Mouse (Mus musculus): ENCODE data around the gene Xlr5c. TPM values are rescaled to one million over a fixed set of nuclear protein-coding genes. Genes with fewer than 3 reads are reported as not detected.
"Not testable (repeated sequence)": the region's sequence is repeated elsewhere in the genome, so short reads cannot be mapped to it uniquely, and the experiment has no call there.

The Xlr5c gene
- total and polyA plus RNA-seq, 2 experiments from 2014 or later: not detected

- H3K27ac ChIP-seq (ENCODE audit: low read depth, low read length): no peak overlapping the region
These were observed 28.3 kb upstream of the Xlr5c start for GRCm38 (mm10) chrX:73321029-73321428.

DNA sequence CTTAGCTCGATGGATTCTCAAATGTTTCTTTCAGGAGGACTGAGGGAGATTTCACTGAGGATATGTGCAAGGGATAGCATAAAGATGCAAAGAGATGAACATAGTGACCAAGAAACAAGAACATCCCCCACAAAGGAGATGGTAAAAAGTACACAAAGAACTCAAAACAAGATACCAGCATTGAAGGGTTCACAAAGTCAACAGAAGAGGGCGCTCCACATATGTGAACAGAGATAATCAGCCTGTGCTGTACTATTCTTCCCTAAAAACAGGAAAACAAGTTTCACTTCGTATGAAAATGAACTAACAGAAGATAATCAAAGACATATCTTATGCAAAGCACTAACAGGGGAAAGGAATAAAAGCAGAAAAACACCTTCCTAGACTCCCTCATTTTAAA lies 19.7 kb upstream of the Xlr5c start:
- WGBS: 36% methylated on average over 3 of the region's 3 CpGs
- no peaks in the 10 kb centered on the region for H3K36me3 ChIP-seq (ENCODE audit: insufficient read depth)
- no peak overlapping the region for H3K4me2 ChIP-seq (ENCODE audit: low read depth)
- no peaks in the 10 kb centered on the region for H3K9me3 ChIP-seq (ENCODE audit: low read length)
- no peak overlapping the region for H3K4me3 ChIP-seq (ENCODE audit: low read depth, low read length)
- TF ChIP-seq CTCF (IDR thresholded peaks at IDR 0.05; ENCODE audit: low read depth): peak; percentile 58
- H3K4me1 ChIP-seq (ENCODE audit: insufficient read depth): no peaks in the 10 kb centered on the region
- no peaks in the 10 kb centered on the region for H3K27me3 ChIP-seq (ENCODE audit: insufficient read depth, low read length)
- H3K9ac ChIP-seq: no peak overlapping the region
- peak; percentile 34 for DNase-seq
- ATAC-seq: 0 out of 2 replicates have a peak, but pooled peaks have one; percentile 29
- H3K27ac ChIP-seq (ENCODE audit: low read depth, low read length): no peak overlapping the region

More at GRCm38 (mm10) chrX:73321029-73321428, 28.3 kb upstream of the Xlr5c start:
- no peak for TF ChIP-seq CTCF (IDR thresholded peaks at IDR 0.05; ENCODE audit: low read depth)
- Histone ChIP-seq H3K27me3 (ENCODE audit: insufficient read depth, low read length) (no peaks in the 10 kb centered on the region), H3K9me3 (ENCODE audit: low read length) (no peaks in the 10 kb centered on the region), H3K4me1 (ENCODE audit: insufficient read depth) (no peaks in the 10 kb centered on the region), H3K4me3 (ENCODE audit: low read depth, low read length) (no peak overlapping the region), H3K4me2 (ENCODE audit: low read depth) (no peak overlapping the region), H3K36me3 (ENCODE audit: insufficient read depth) (no peaks in the 10 kb centered on the region), H3K9ac (no peak overlapping the region)
- ATAC-seq: no peak
- no peak for DNase-seq
- 80% methylated on average over 3 of the region's 3 CpGs for whole genome bisulfite sequencing

DNA sequence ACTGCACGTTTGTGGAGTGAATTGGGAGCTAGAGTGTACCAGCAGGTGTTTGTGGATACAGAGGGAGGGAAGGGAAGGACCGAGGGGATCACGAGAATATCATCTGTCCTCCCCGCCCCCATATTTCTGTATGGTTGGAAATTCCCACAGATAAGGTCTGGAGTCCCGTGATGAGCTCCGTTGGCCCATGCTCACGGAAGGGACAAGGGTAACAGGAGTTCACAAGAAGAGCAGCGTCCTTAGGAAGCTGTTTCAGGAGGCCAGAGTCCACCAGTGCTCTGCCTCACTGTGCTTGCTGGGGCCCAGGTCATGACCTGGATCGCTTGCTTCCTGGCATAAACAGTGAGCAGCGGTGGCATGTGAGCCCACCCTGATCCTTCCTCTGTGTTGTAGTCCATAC lies 3.0 kb upstream of the Xlr5c start:
- H3K9me3 ChIP-seq (ENCODE audit: low read length); H3K4me3 ChIP-seq (ENCODE audit: low read depth, low read length); H3K4me1 ChIP-seq (ENCODE audit: insufficient read depth); H3K36me3 ChIP-seq (ENCODE audit: insufficient read depth); DNase-seq; H3K27me3 ChIP-seq (ENCODE audit: insufficient read depth, low read length); H3K9ac ChIP-seq; H3K27ac ChIP-seq (ENCODE audit: low read depth, low read length); H3K4me2 ChIP-seq (ENCODE audit: low read depth); ATAC-seq: not testable (repeated sequence)
- 79% methylated on average over 8 of the region's 10 CpGs for WGBS

GRCm38 (mm10) chrX:73265270-73265669 lies 27.5 kb downstream of the Xlr5c start, which contains the start of gene Xlr3c:
Xlr3c (minus strand) TSS chrX:73265390.
- H3K4me1 ChIP-seq (ENCODE audit: insufficient read depth); H3K27ac ChIP-seq (ENCODE audit: low read depth, low read length); H3K9me3 ChIP-seq (ENCODE audit: low read length); H3K36me3 ChIP-seq (ENCODE audit: insufficient read depth); H3K4me2 ChIP-seq (ENCODE audit: low read depth); H3K4me3 ChIP-seq (ENCODE audit: low read depth, low read length); DNase-seq; ATAC-seq; H3K9ac ChIP-seq; H3K27me3 ChIP-seq (ENCODE audit: insufficient read depth, low read length): not testable (repeated sequence)
- 91% methylated on average over 14 of the region's 14 CpGs for WGBS

- H3K4me2 ChIP-seq (ENCODE audit: low read depth); DNase-seq; H3K4me1 ChIP-seq (ENCODE audit: insufficient read depth); ATAC-seq; H3K36me3 ChIP-seq (ENCODE audit: insufficient read depth); H3K4me3 ChIP-seq (ENCODE audit: low read depth, low read length); H3K27me3 ChIP-seq (ENCODE audit: insufficient read depth, low read length); H3K9ac ChIP-seq; H3K27ac ChIP-seq (ENCODE audit: low read depth, low read length); H3K9me3 ChIP-seq (ENCODE audit: low read length): not testable (repeated sequence)
- 97% methylated on average over 1 of the region's 2 CpGs for WGBS
These were observed 30.3 kb downstream of the Xlr5c start for GRCm38 (mm10) chrX:73262428-73262827.

DNA sequence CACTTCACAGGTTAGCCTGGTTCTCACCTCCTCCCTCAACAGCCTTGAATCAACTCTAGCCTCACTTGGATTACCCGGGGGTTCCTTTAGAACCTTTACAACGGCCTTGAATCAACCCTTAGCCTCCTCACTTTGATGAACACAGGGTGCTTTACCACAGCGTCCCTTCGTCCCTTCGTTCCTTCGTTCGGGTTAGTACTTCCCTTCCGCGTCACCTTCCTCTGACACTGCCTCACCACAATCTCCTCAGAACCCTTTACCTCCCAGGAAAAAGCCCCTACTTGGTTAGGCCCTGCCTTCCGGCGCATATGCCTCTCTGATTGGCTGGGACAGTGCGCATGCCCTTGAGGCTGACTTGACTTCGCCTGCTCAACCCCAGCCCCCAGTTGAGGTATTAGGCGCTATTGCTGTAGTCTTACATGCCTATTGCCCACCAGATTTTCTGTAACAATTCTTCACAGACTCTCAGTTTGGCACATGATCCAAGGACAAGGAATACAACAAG lies 49.9 kb downstream of the Xlr5c start, which contains the start of gene Xlr4c:
Xlr4c (minus strand) TSS at position 310 of the 505 bp plus-strand sequence.
- H3K4me2 ChIP-seq (ENCODE audit: low read depth); H3K36me3 ChIP-seq (ENCODE audit: insufficient read depth); H3K27me3 ChIP-seq (ENCODE audit: insufficient read depth, low read length); ATAC-seq; H3K27ac ChIP-seq (ENCODE audit: low read depth, low read length); H3K9me3 ChIP-seq (ENCODE audit: low read length); H3K4me3 ChIP-seq (ENCODE audit: low read depth, low read length); H3K9ac ChIP-seq; H3K4me1 ChIP-seq (ENCODE audit: insufficient read depth); DNase-seq: not testable (repeated sequence)
- WGBS: 91% methylated on average over 13 of the region's 14 CpGs

Other genes starting within 250 kb of the Xlr5c start
- gene Pnma3, start 228.2 kb downstream of the Xlr5c start, total RNA-seq (2014; rRNA removed): 15.0 and 19.8 TPM in 2 replicates
- gene Pnma3, start 228.2 kb downstream of the Xlr5c start, polyA plus RNA-seq (2015; fragmentation: Nextera tagmentation; extraction: Ambion mirVana): 2.4 and 3.4 TPM in 2 replicates
- not detected in 2 replicates for gene Xlr4a, start 210.5 kb downstream of the Xlr5c start, total RNA-seq (2014; rRNA removed)
- gene Xlr4a, start 210.5 kb downstream of the Xlr5c start, polyA plus RNA-seq (2015; fragmentation: Nextera tagmentation; extraction: Ambion mirVana): 0.54 TPM in 1 of 2 replicates, not detected in the other
- gene Xlr3a, start 195.9 kb downstream of the Xlr5c start, total RNA-seq (2014; rRNA removed): 2.3 and 2.7 TPM in 2 replicates
- 1.7 and 1.9 TPM in 2 replicates for gene Xlr3a, start 195.9 kb downstream of the Xlr5c start, polyA plus RNA-seq (2015; fragmentation: Nextera tagmentation; extraction: Ambion mirVana)
- gene Gm14685, start 175.9 kb downstream of the Xlr5c start, total RNA-seq (2014; rRNA removed): 0.77 and 2.0 TPM in 2 replicates
- 0.73 and 0.77 TPM in 2 replicates for gene Gm14685, start 175.9 kb downstream of the Xlr5c start, polyA plus RNA-seq (2015; fragmentation: Nextera tagmentation; extraction: Ambion mirVana)
- not detected in 2 replicates for gene Xlr5b, start 144.2 kb downstream of the Xlr5c start, total RNA-seq (2014; rRNA removed)
- not detected in 2 replicates for gene Xlr5b, start 144.2 kb downstream of the Xlr5c start, polyA plus RNA-seq (2015; fragmentation: Nextera tagmentation; extraction: Ambion mirVana)
- 0.95 and 1.3 TPM in 2 replicates for gene DXBay18, start 143.5 kb downstream of the Xlr5c start, total RNA-seq (2014; rRNA removed)
- gene DXBay18, start 143.5 kb downstream of the Xlr5c start, polyA plus RNA-seq (2015; fragmentation: Nextera tagmentation; extraction: Ambion mirVana): 0.30 and 0.99 TPM in 2 replicates
- not detected in 2 replicates for gene Spin2d, start 116.0 kb downstream of the Xlr5c start, total RNA-seq (2014; rRNA removed)
- not detected in 2 replicates for gene Spin2d, start 116.0 kb downstream of the Xlr5c start, polyA plus RNA-seq (2015; fragmentation: Nextera tagmentation; extraction: Ambion mirVana)
- gene Xlr3b, start 100.8 kb downstream of the Xlr5c start, total RNA-seq (2014; rRNA removed): 4.9 and 5.3 TPM in 2 replicates
- gene Xlr3b, start 100.8 kb downstream of the Xlr5c start, polyA plus RNA-seq (2015; fragmentation: Nextera tagmentation; extraction: Ambion mirVana): 5.1 and 10.8 TPM in 2 replicates
- 0.31 TPM in 1 of 2 replicates, not detected in the other for gene Xlr4b, start 78.6 kb downstream of the Xlr5c start, total RNA-seq (2014; rRNA removed)
- gene Xlr4b, start 78.6 kb downstream of the Xlr5c start, polyA plus RNA-seq (2015; fragmentation: Nextera tagmentation; extraction: Ambion mirVana): 0.17 and 0.79 TPM in 2 replicates
- gene F8a, start 64.7 kb downstream of the Xlr5c start, total RNA-seq (2014; rRNA removed): 20.5 and 23.7 TPM in 2 replicates
- gene F8a, start 64.7 kb downstream of the Xlr5c start, polyA plus RNA-seq (2015; fragmentation: Nextera tagmentation; extraction: Ambion mirVana): 33.0 and 34.3 TPM in 2 replicates
- not detected in 2 replicates for gene Xlr4c, start 49.8 kb downstream of the Xlr5c start, total RNA-seq (2014; rRNA removed)
- gene Xlr4c, start 49.8 kb downstream of the Xlr5c start, polyA plus RNA-seq (2015; fragmentation: Nextera tagmentation; extraction: Ambion mirVana): 0.35 TPM in 1 of 2 replicates, not detected in the other
- gene Xlr3c, start 27.6 kb downstream of the Xlr5c start, total RNA-seq (2014; rRNA removed): not detected in 2 replicates
- 0.11 TPM in 1 of 2 replicates, not detected in the other for gene Xlr3c, start 27.6 kb downstream of the Xlr5c start, polyA plus RNA-seq (2015; fragmentation: Nextera tagmentation; extraction: Ambion mirVana)
- not detected in 2 replicates for gene Xlr5a, start within 50 bp of the Xlr5c start, total RNA-seq (2014; rRNA removed)
- not detected in 2 replicates for gene Xlr5a, start within 50 bp of the Xlr5c start, polyA plus RNA-seq (2015; fragmentation: Nextera tagmentation; extraction: Ambion mirVana)
- not detected in 2 replicates for gene Gm45015, start 43.9 kb upstream of the Xlr5c start, total RNA-seq (2014; rRNA removed)
- not detected in 2 replicates for gene Gm45015, start 43.9 kb upstream of the Xlr5c start, polyA plus RNA-seq (2015; fragmentation: Nextera tagmentation; extraction: Ambion mirVana)
- gene Zfp275, start 49.6 kb upstream of the Xlr5c start, total RNA-seq (2014; rRNA removed): 24.6 and 32.3 TPM in 2 replicates
- gene Zfp275, start 49.6 kb upstream of the Xlr5c start, polyA plus RNA-seq (2015; fragmentation: Nextera tagmentation; extraction: Ambion mirVana): 3.7 and 5.2 TPM in 2 replicates
- 0.19 TPM in 1 of 2 replicates, not detected in the other for gene Gm18336, start 105.8 kb upstream of the Xlr5c start, total RNA-seq (2014; rRNA removed)
- gene Gm18336, start 105.8 kb upstream of the Xlr5c start, polyA plus RNA-seq (2015; fragmentation: Nextera tagmentation; extraction: Ambion mirVana): 0.07 TPM in 1 of 2 replicates, not detected in the other
- gene Zfp92, start 118.1 kb upstream of the Xlr5c start, total RNA-seq (2014; rRNA removed): 2.3 and 4.0 TPM in 2 replicates
- gene Zfp92, start 118.1 kb upstream of the Xlr5c start, polyA plus RNA-seq (2015; fragmentation: Nextera tagmentation; extraction: Ambion mirVana): 0.54 and 0.80 TPM in 2 replicates
- gene Trex2, start 142.4 kb upstream of the Xlr5c start, total RNA-seq (2014; rRNA removed): not detected in 2 replicates
- gene Trex2, start 142.4 kb upstream of the Xlr5c start, polyA plus RNA-seq (2015; fragmentation: Nextera tagmentation; extraction: Ambion mirVana): not detected in 2 replicates
- gene Haus7, start 166.1 kb upstream of the Xlr5c start, total RNA-seq (2014; rRNA removed): 25.3 and 33.2 TPM in 2 replicates
- 50.3 and 60.8 TPM in 2 replicates for gene Haus7, start 166.1 kb upstream of the Xlr5c start, polyA plus RNA-seq (2015; fragmentation: Nextera tagmentation; extraction: Ambion mirVana)
- 24.8 and 39.7 TPM in 2 replicates for gene Bgn, start 190.6 kb upstream of the Xlr5c start, total RNA-seq (2014; rRNA removed)
- gene Bgn, start 190.6 kb upstream of the Xlr5c start, polyA plus RNA-seq (2015; fragmentation: Nextera tagmentation; extraction: Ambion mirVana): 17.7 and 18.3 TPM in 2 replicates
- gene Atp2b3, start 210.1 kb upstream of the Xlr5c start, total RNA-seq (2014; rRNA removed): 21.4 and 26.0 TPM in 2 replicates
- 3.9 and 5.5 TPM in 2 replicates for gene Atp2b3, start 210.1 kb upstream of the Xlr5c start, polyA plus RNA-seq (2015; fragmentation: Nextera tagmentation; extraction: Ambion mirVana)